30 mouse cellular contexts compared by ENCODE assay signal in genomic region chr5:142547066-142547465, GRCm38 (mm10). TPM values are rescaled to one million over a fixed set of nuclear protein-coding genes. Genes with fewer than 3 reads are reported as not detected.
A peak's percentile ranks its signal among the peaks of the same experiment; 100 is the strongest.
DNase-seq lines count a peak whose midpoint lies in the region; ATAC-seq lines count a peak whose summit lies in the region.
"Had no signal": no experiment of that assay in that cellular context is flagged by ENCODE, and none has a peak within 500 bp of the region (broad histone marks: within the 10 kb centered on the region; RNA-seq: fewer than 3 reads in every experiment).

No protein-coding gene starts in this region.

- peaks cover 10% of the 10 kb centered on the region for H3K4me1 ChIP-seq in liver, embryonic 11.5 days (replicated peaks; ENCODE audit: control insufficient read depth, insufficient read depth, low read length)

- no peak for ATAC-seq in liver, embryonic 11.5 days (replicated peaks; ENCODE audit: low FRiP score)
- ATAC-seq: activated CD4-positive, CD25-positive, alpha-beta regulatory T cell, adult 4 months; forebrain, embryonic 15.5 days; hindbrain, postnatal 0 days; inflammation-experienced regulatory T-cells, adult 6 months; Patski had no signal

- H3K27me3 ChIP-seq in liver, embryonic 11.5 days (replicated peaks; ENCODE audit: control insufficient read depth, insufficient read depth, low read length), result peaks cover 21% of the 10 kb centered on the region
- H3K27me3 ChIP-seq: CH12.LX; embryonic facial prominence, embryonic 13.5 days; heart, embryonic 12.5 days; heart, embryonic 15.5 days; Patski had no signal

- no peaks in the 10 kb centered on the region for H3K9me3 ChIP-seq in liver, embryonic 11.5 days (ENCODE audit: control insufficient read depth, low read length)
- H3K9me3 ChIP-seq: embryonic facial prominence, embryonic 10.5 days; embryonic facial prominence, embryonic 13.5 days; forebrain, embryonic 12.5 days; forebrain, embryonic 15.5 days; heart, embryonic 12.5 days; heart, embryonic 15.5 days had no signal

- peak; percentile 10 for DNase-seq in lung, postnatal 10 days
- DNase-seq in lung, postnatal 14 days, result no peak
- DNase-seq in 3T3-L1 (ENCODE audit: low read depth, low spot score) (peak; percentile 55), MN1 (ENCODE audit: low spot score) (peak; percentile 34)
- no peak for DNase-seq in liver, embryonic 11.5 days (ENCODE audit: low spot score)
- DNase-seq in heart, postnatal 36 days, result no peak
- DNase-seq: adrenal gland, adult 8-10 months; adrenal gland, postnatal 25 days; B cell, adult 2 months; cerebellum, adult 11-12 months; cerebellum, adult 8-10 months; cerebellum, postnatal 10 days; cerebellum, postnatal 36 days; gastrocnemius, postnatal 25 days; heart, adult 18-20 months; heart, postnatal 10 days; heart, postnatal 4 days had no signal

- intact Hi-C loops in heart, postnatal 36 days (cut with DNase I), result no loop called here

- no peak overlapping the region for H3K4me2 ChIP-seq in liver, embryonic 11.5 days
- H3K4me2 ChIP-seq: embryonic facial prominence, embryonic 13.5 days; forebrain, embryonic 12.5 days; forebrain, embryonic 15.5 days; heart, embryonic 12.5 days; heart, embryonic 15.5 days; hindbrain, embryonic 14.5 days had no signal

- no peak overlapping the region for H3K9ac ChIP-seq in liver, embryonic 11.5 days (ENCODE audit: low read depth, low read length)
- H3K9ac ChIP-seq: embryonic facial prominence, embryonic 13.5 days; forebrain, embryonic 12.5 days; forebrain, embryonic 15.5 days; heart, embryonic 15.5 days; hindbrain, embryonic 14.5 days had no signal

- no peak overlapping the region for H3K4me3 ChIP-seq in liver, embryonic 11.5 days (ENCODE audit: low read depth, low read length)
- H3K4me3 ChIP-seq: embryonic facial prominence, embryonic 10.5 days; embryonic facial prominence, embryonic 13.5 days; erythroblast, embryonic 14.5 days; forebrain, embryonic 12.5 days; forebrain, embryonic 15.5 days; heart, embryonic 12.5 days; heart, embryonic 15.5 days had no signal

- H3K36me3 ChIP-seq in liver, embryonic 11.5 days (ENCODE audit: control insufficient read depth, insufficient read depth, low read length), result no peaks in the 10 kb centered on the region
- H3K36me3 ChIP-seq: embryonic facial prominence, embryonic 13.5 days; forebrain, embryonic 12.5 days; forebrain, embryonic 15.5 days; heart, embryonic 15.5 days had no signal

- WGBS in liver, embryonic 11.5 days, result 51% methylated on average over 3 of the region's 3 CpGs

- H3K27ac ChIP-seq in liver, embryonic 11.5 days (ENCODE audit: low read depth, low read length), result no peak overlapping the region
- H3K27ac ChIP-seq: forebrain, embryonic 12.5 days; forebrain, embryonic 15.5 days; heart, embryonic 15.5 days; hindbrain, embryonic 14.5 days; hindbrain, postnatal 0 days had no signal

RNA-seq across cellular contexts. Expression of gene Radil, which starts 3.8 kb away (rescaled TPM):
- polyA plus RNA-seq in liver, embryonic 11.5 days (2014; fragmentation: Nextera tagmentation; extraction: Ambion mirVana), result 1.1 and 1.2 TPM in 2 replicates
- total RNA-seq in heart, postnatal 36 days (2021), result 1 to 10 TPM; 1.3 to 1.7 TPM
- total RNA-seq: CH12.LX had no signal
- polyA plus RNA-seq: activated CD4-positive, CD25-positive, alpha-beta regulatory T cell, adult 4 months; inflammation-experienced regulatory T-cells, adult 6 months had no signal

RNA-seq across cellular contexts. Expression of gene Papolb, which starts 17.2 kb away (rescaled TPM):
- polyA plus RNA-seq in liver, embryonic 11.5 days (2014; fragmentation: Nextera tagmentation; extraction: Ambion mirVana), result 0.19 TPM in 1 of 2 replicates, not detected in the other
- under 1 TPM in 1 of 2 experiments, not detected in 1; 0.14 TPM for total RNA-seq in heart, postnatal 36 days (2021)
- total RNA-seq: CH12.LX had no signal
- polyA plus RNA-seq: activated CD4-positive, CD25-positive, alpha-beta regulatory T cell, adult 4 months; erythroblast, embryonic 14.5 days; inflammation-experienced regulatory T-cells, adult 6 months had no signal

Comparison
In these comparisons a context has a peak if more than half of its experiments do, and no peak if none do; other contexts are left out.
1. DNase-seq: peak in lung, postnatal 10 days (single experiment), 3T3-L1 (single experiment) and MN1 (single experiment); none in lung, postnatal 14 days (single experiment), liver, embryonic 11.5 days (single experiment) and heart, postnatal 36 days (0 of 2).